In the genomic region with DNA sequence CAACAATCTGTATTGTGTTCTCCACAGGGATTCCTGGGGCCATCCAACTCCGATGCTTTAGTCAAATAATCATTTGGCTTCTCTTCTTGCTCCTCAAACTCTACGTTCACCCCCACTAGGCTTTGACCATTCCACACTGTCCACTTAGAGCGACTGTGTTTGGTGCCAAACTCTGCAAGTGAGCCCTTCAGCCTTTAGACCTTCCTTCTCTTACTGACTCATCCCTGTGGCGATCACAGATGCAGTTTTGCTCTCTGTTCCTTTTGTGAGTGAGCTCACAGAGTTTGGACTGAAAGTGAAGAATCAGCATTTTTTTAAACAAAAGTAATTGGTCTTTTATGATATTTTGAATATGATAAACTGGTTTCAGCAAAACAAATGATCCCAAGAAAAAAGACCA, we compare ENCODE assay signal across 18 mouse cellular contexts.
DNase-seq lines count a peak whose midpoint lies in the region; ATAC-seq lines count a peak whose summit lies in the region.
"Had no signal": no experiment of that assay in that cellular context is flagged by ENCODE, and none has a peak within 500 bp of the region (broad histone marks: within the 10 kb centered on the region; RNA-seq: fewer than 3 reads in every experiment).

No protein-coding gene starts in this region.

- H3K9me3 ChIP-seq in kidney, embryonic 15.5 days (replicated peaks), result no peaks in the 10 kb centered on the region
- no peaks in the 10 kb centered on the region for H3K9me3 ChIP-seq in kidney, embryonic 14.5 days (ENCODE audit: control insufficient read depth, low read length)
- H3K9me3 ChIP-seq: forebrain, embryonic 13.5 days; hindbrain, embryonic 12.5 days had no signal

- no peak overlapping the region for H3K9ac ChIP-seq in kidney, embryonic 15.5 days
- H3K9ac ChIP-seq in kidney, embryonic 14.5 days (ENCODE audit: low read depth, low read length), result no peak overlapping the region
- H3K9ac ChIP-seq: forebrain, embryonic 13.5 days; hindbrain, embryonic 12.5 days had no signal

- no peak overlapping the region for H3K4me3 ChIP-seq in kidney, embryonic 15.5 days (replicated peaks)
- H3K4me3 ChIP-seq in kidney, embryonic 14.5 days (ENCODE audit: low read length), result no peak overlapping the region
- H3K4me3 ChIP-seq: forebrain, embryonic 13.5 days; hindbrain, embryonic 12.5 days had no signal

- 78% methylated on average over 4 of the region's 4 CpGs for WGBS in kidney, embryonic 15.5 days
- 80% methylated on average over 4 of the region's 4 CpGs for whole genome bisulfite sequencing in kidney, embryonic 14.5 days

- ATAC-seq in kidney, embryonic 15.5 days (replicated peaks; ENCODE audit: low FRiP score), result no peak
- no peak for ATAC-seq in kidney, embryonic 14.5 days (ENCODE audit: low FRiP score, low TSS enrichment)
- ATAC-seq: forebrain, embryonic 13.5 days; hindbrain, embryonic 16.5 days; inflammation-experienced regulatory T-cells, adult 6 months; intestine, postnatal 0 days had no signal

- no peaks in the 10 kb centered on the region for H3K4me1 ChIP-seq in kidney, embryonic 15.5 days
- H3K4me1 ChIP-seq in kidney, embryonic 14.5 days (ENCODE audit: control insufficient read depth, insufficient read depth, low read length), result no peaks in the 10 kb centered on the region
- H3K4me1 ChIP-seq: forebrain, embryonic 13.5 days; hindbrain, embryonic 12.5 days had no signal

- peak overlapping the region; percentile 37; the same call in 1 of the 2 replicates for H3K27ac ChIP-seq in kidney, embryonic 15.5 days
- H3K27ac ChIP-seq in kidney, embryonic 14.5 days (ENCODE audit: low read depth, low read length), result no peak overlapping the region
- H3K27ac ChIP-seq: forebrain, embryonic 13.5 days; hindbrain, embryonic 12.5 days had no signal

- H3K4me2 ChIP-seq in kidney, embryonic 15.5 days, result no peak overlapping the region
- H3K4me2 ChIP-seq in kidney, embryonic 14.5 days (replicated peaks; ENCODE audit: low read depth, low read length), result no peak overlapping the region
- H3K4me2 ChIP-seq: forebrain, embryonic 13.5 days; hindbrain, embryonic 12.5 days had no signal

- H3K36me3 ChIP-seq in kidney, embryonic 15.5 days, result no peaks in the 10 kb centered on the region
- H3K36me3 ChIP-seq in kidney, embryonic 14.5 days (ENCODE audit: control insufficient read depth, insufficient read depth, low read length), result no peaks in the 10 kb centered on the region
- H3K36me3 ChIP-seq: hindbrain, embryonic 12.5 days had no signal

- intact Hi-C loops in heart, postnatal 25 days (cut with DNase I), result no loop called here

- DNase-seq in heart, adult 11 months, result peak; percentile 89
- DNase-seq in heart, postnatal 25 days (ENCODE audit: low spot score), result no peak
- DNase-seq in 3T3-L1 (ENCODE audit: low read depth, low spot score), result peak; percentile 61
- DNase-seq in NIH3T3 (ENCODE audit: low read depth), result peak; percentile 66
- DNase-seq in gastrocnemius, postnatal 25 days, result no peak
- no peak for DNase-seq in neural tube, embryonic 10.5 days (ENCODE audit: extremely low spot score, low spot score)
- DNase-seq: adrenal gland, postnatal 14 days; cerebellum, adult 2 months; cerebellum, postnatal 10 days; heart, postnatal 4 days; kidney, adult 8-10 months had no signal

- no peaks in the 10 kb centered on the region for H3K27me3 ChIP-seq in kidney, embryonic 15.5 days
- no peaks in the 10 kb centered on the region for H3K27me3 ChIP-seq in kidney, embryonic 14.5 days (ENCODE audit: control insufficient read depth, insufficient read depth, low read length)
- H3K27me3 ChIP-seq: forebrain, embryonic 13.5 days; hindbrain, embryonic 12.5 days had no signal

Comparison
In these comparisons a context has a peak if more than half of its experiments do, and no peak if none do; other contexts are left out.
1. DNase-seq: peak in heart, adult 11 months (single experiment), 3T3-L1 (single experiment) and NIH3T3 (single experiment); none in heart, postnatal 25 days (single experiment), gastrocnemius, postnatal 25 days (single experiment) and neural tube, embryonic 10.5 days (single experiment).